Mouse (Mus musculus): ENCODE measurements around the gene Krtcap3.

Gene Krtcap3

DNA sequence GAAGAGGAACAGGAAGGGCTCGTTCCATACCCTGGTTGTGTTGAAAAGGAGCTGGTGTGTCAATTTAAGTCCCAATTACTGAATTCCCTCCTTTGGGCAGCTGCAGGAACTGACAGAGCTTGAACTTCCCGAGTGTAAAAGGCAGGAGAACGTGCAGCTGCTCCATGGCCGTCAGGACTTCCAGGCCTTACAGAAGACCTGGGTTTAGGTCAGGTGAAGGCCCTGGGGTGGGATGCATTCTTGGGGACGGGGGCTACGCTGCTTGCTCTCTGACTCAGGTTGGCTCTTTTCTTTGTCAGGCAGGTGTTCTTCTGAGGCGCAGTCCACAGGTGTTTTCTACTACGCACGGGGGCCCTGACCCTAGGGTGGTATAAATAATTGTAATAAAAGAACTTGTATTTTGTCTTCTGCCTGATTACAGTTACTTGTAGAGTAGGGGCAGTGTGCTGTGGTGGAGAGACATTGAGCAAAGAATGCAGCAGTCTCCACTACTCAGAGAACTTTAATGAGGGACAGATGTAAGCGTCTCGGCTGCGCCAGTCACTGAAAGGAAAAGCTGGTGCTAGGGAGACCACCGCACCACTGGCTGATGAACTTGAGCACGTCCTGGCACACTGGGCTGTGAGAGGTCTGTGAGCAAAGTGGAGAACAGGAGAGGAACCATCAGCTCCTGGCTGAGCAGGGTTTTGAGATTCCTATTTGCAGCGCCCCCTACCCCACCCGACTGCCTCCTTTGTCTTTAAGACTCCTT lies 1.5 kb downstream of the Krtcap3 start:
- DNase-seq (ENCODE audit: low spot score in 2 of 2): no peak

DNA sequence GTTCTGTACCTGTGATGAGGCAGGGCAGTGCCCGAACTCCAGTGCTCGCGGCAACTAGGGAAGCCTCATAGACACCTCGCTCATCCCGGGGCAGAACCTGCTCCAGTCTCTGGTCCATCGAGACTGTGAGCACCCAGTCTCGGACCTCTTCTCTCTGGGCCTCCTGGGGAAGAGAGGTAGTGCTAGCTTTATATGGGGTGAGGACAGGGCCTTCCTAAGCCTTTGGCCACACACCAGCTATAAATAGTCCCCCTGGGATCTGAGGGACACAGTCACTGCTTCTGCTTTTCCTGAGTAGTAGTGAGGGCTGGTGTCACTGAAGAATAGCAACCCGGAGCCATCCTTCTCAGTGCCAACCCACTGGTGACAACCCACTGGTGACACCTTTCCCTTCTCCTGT lies 2.3 kb downstream of the Krtcap3 start:
- DNase-seq (ENCODE audit: low spot score in 2 of 2): no peak

DNA sequence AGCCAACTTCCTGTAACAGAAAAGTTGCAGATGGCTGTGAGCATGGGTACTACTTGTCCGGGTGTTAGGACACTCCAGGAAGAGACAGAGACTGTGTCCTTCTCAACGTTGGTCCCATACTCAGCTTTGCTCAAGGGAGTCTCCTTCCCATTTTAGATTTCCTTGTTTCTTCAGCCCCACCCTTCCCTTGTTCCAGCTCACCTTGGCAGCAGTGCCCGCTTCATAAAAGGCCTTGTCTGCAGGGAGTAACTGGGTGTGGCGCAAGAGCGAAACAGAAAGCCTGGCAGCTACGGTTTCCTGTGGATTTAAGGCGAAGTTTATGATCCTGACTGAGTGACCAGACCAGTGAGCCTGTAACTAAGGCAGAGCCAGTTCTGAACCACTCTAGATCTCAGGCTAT lies 3.0 kb downstream of the Krtcap3 start:
- DNase-seq (ENCODE audit: low spot score in 2 of 2): peak; percentile 64 to 70

DNA sequence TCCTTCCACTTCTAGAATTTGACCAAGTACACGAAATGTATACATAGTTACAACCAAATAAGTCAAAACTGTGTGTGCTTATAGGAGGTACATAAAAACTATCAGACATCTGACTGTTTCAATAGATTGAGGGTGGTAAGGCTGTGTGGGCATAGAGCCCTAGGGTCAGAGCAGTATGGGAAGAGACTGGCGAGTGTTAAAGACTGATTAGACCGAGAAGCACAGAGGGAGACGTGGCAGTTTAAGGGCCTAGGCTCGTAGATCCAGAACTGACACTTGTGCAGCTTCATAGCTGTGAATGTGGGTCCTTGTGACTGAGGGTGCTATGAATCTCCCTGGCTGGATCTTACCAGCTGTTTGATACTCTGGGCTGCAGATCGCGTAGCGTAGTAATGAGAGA lies 3.4 kb downstream of the Krtcap3 start:
- no peak for DNase-seq (ENCODE audit: low spot score in 2 of 2)

DNA sequence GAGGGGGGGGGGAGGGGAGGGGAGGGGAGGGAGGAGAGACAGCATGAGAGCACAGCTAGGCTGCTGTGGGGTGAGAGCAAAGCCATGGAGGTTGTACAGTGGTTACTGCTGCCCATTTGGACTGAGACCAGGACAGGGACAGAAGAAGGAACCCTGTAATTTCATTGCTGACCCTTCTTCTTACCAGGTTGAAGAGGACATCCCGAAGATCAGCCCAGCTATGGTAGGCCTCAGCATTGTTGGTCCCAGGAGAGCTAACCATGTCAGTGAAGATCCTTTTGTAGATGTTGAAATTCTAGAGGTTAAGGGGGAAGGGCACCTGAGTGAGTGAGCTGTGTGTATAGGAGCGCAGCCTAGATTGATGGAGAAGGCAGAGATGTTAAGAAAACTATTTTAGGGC lies 3.9 kb downstream of the Krtcap3 start:
- no peak for DNase-seq (ENCODE audit: low spot score in 2 of 2)

DNA sequence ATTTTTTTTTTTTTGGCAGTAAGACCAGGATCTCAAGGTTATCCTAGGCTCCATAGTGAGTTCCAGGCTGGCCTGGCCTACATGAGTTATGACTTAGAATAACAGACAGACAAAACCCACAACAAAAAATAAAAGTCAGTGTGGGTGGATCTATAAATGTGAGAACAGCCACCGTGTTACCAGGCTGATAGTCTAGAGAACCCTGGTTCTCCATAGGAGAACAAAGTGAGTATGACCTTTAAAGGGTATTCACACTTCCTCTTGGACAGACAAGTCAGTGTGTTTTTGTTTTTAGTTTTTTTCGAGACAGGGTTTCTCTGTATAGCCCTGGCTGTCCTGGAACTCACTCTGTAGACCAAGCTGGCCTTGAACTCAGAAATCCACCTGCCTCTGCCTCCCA lies 4.5 kb downstream of the Krtcap3 start:
- no peak for DNase-seq (ENCODE audit: low spot score in 2 of 2)

GRCm38 (mm10) chr5:31257616-31258015 lies 6.1 kb downstream of the Krtcap3 start:
- no peak for DNase-seq (ENCODE audit: low spot score in 2 of 2)

DNA sequence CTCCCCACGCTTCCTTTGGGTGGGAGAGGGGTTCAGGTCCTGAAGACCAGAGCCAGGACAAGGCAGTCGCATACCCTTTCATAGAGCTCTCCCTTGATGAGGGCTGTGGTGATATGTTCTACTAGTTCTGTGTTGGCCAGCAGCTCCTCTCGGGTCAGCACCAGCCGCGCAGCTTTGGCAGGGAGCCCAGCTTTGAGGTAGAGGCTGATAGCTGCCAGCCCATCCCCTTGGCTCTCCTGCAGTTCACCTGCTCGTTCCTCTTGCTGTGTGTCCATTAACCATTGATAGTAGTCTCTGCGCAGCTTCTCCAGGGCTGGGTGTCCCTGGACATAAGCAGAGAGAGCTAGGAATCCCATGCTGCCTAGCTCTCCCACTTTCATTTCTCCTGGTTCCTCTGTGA lies 14.6 kb downstream of the Krtcap3 start:
- DNase-seq (ENCODE audit: low spot score in 2 of 2): no peak

DNA sequence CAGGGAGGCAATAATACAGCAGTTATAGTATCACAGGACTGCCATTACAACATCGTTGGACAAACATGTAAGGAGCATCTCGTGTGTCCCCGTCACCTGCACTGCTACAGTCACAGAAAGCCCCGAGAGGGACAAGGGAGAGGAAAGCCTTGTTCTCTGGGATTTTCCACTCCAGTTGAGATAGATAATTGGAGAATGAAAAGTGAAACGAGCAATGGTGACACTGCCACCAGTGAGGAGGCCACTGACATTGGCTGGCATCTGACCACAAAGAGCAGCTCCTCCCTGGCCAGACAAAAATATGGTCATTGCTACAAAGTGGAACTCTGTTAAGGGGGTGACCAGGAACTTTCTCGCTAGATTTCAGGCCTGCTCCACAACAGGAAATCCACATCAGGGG lies 16.2 kb downstream of the Krtcap3 start:
- DNase-seq (ENCODE audit: low spot score in 2 of 2): no peak

DNA sequence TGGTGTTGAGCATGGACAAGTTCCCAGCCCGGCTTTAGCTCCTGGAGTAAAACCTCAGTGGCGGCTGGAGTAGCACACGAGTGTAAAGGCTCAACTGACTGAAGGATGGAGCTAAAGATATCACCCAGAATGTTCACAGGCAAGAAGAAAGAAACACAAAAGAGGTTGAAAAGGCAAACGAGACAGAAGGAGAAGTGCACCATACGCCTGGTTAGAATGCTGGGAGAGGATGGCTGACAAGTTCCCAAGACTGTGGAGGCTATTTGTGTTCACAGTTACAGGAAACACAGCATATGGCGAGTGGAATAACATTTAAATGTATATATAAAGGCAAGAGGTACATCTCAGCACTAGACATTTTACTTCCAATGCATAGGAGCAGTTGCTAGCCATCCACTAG lies 21.5 kb downstream of the Krtcap3 start:
- DNase-seq (ENCODE audit: low spot score in 2 of 2): no peak

- DNase-seq (ENCODE audit: low spot score in 2 of 2): no peak
Observed at GRCm38 (mm10) chr5:31279245-31279988, 27.9 kb downstream of the Krtcap3 start.

DNA sequence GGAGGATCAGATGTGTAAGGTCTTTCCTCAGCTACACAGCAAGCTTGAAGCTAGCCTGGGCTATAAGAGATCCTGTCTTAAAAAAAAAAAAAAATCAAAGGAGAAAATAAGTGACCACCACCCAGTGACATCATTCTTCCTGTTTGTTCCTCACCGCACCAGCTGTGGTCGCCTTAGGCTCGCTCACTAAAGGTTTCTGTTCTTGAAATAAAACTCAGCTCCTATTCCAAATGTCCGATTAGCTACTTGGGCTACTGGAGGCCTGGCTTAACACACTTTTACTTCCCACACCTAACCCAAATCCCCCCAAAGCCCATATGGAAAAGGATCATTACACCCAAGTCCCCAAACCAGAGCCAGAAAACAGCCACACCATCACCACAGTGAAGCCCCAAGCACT lies 36.7 kb downstream of the Krtcap3 start:
- DNase-seq (ENCODE audit: low spot score in 2 of 2): no peak

GRCm38 (mm10) chr5:31288655-31289054 lies 37.2 kb downstream of the Krtcap3 start:
- DNase-seq (ENCODE audit: low spot score in 2 of 2): no peak

DNA sequence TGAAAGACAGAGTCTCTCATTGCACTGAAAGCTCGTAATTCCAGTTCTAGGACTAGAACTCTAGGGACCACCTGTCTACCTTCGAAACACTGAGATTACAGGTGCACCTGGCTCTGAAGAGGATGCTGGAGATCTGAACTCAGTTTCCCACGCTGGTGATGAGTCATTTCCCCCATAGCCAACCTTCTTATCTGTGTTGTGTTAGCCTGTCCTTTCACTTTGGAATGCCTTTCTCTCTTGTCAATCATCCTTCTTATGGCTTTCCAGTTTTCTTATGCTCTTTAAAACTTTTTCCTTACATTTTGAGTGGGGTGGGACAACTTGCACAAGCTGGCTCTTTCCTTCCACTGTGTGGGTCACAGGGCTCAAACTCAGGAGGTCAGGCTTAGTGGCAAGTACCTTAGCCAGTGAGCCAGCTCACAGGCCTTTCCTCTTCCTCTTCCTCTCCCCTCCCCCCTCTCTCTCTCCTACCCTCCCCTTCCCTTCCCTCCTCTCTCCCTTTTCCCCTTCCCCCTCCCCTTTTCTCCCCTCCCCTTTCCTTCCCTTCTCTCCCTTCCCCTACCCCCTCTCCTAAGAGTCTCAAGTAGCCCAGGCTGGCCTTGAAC lies 38.2 kb downstream of the Krtcap3 start:
- DNase-seq (ENCODE audit: low spot score in 2 of 2): no peak

GRCm38 (mm10) chr5:31290521-31291360 lies 39.2 kb downstream of the Krtcap3 start, which contains the start of gene Ift172:
TSS of gene Ift172 (minus strand) at chr5:31291116.
- DNase-seq (ENCODE audit: low spot score in 2 of 2): peak; percentile 97 to 98

GRCm38 (mm10) chr5:31291361-31291688 lies 39.8 kb downstream of the Krtcap3 start:
- DNase-seq (ENCODE audit: low spot score in 2 of 2): no peak

DNA sequence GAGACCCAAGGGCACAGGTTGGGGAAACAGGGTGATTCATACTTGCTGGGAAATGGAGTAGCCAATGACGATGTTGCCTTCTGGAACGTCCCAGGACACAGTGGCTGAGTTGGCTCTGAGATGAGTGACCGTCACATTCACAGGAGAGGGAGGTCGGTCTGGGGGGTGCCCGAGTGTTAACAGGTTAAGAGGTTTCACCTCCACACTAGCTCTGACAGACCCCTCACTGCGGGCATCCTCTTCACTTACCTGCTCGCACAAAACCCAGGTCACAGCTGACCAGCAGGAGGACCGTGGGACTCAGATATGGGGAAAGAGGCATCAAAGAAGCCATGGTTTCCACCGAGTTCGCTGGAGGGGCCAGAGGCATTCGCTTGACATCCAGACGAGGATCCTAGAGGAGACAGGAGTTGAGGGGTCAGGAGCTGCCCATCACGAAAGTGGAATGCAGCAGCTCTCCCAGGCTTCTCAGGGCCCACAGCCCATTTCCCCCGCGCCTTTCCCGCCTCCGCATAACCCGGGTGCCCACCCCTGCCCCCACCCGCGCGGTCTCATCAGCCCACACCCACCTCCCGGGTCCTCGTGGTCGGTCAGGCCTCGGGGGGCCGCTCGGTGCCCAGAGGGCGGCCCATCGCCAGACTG lies 43.6 kb downstream of the Krtcap3 start:
- DNase-seq (ENCODE audit: low spot score in 2 of 2): no peak

GRCm38 (mm10) chr5:31295606-31296141 lies 44.2 kb downstream of the Krtcap3 start, which contains the start of gene Fndc4:
TSS of gene Fndc4 (minus strand) at chr5:31296080.
- peak in 1 of 2 experiments; percentile 7 for DNase-seq (ENCODE audit: low spot score in 2 of 2)

DNA sequence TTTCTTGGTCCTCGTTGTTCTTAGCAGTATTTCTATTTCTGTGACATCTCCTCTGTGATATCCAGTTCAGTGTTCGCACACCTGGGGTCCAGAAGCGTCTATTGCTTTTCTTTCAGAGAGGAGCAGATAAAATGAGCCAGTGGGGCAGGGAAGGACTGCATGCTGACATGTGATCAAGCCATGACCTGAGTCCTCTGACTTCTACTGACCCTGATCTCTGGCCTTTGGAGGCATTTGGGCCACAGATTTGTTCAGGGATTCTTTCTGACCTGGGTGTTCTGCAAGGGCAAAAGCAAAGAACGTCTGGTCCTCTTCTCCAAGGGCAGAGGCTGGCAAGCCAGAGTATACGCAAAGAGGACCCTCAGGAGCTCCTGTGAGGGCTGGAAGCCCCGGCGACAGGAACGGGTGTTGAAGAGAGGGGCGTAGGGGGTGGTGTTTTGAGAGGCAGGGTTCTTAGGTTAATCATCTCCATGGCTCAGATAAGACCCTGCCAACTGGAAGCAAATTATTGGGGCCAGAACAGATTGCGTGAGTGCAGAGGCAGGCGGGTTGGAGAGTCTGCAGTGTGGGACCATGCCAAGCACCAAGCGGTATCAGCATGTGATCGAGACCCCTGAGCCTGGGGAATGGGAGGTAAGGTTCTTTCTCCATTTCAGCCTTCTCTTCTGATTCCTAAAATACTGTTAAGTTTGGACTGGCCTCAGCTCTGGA lies 45.7 kb downstream of the Krtcap3 start, which contains the start of gene Gckr:
Gene Gckr, plus strand, starts transcription at position 397 of the 711 bp plus-strand sequence.
- DNase-seq (ENCODE audit: low spot score in 2 of 2): no peak

- no peak for DNase-seq (ENCODE audit: low spot score in 2 of 2)
Observed at GRCm38 (mm10) chr5:31297981-31298380, 46.5 kb downstream of the Krtcap3 start.
